Mouse (Mus musculus): ENCODE data around the gene Glo1. TPM values are rescaled to one million over a fixed set of nuclear protein-coding genes. Genes with fewer than 3 reads are reported as not detected.
A peak's percentile ranks its signal among the peaks of the same experiment; 100 is the strongest.

The Glo1 gene
- polyA plus RNA-seq, 1 experiment: 122 TPM

DNA sequence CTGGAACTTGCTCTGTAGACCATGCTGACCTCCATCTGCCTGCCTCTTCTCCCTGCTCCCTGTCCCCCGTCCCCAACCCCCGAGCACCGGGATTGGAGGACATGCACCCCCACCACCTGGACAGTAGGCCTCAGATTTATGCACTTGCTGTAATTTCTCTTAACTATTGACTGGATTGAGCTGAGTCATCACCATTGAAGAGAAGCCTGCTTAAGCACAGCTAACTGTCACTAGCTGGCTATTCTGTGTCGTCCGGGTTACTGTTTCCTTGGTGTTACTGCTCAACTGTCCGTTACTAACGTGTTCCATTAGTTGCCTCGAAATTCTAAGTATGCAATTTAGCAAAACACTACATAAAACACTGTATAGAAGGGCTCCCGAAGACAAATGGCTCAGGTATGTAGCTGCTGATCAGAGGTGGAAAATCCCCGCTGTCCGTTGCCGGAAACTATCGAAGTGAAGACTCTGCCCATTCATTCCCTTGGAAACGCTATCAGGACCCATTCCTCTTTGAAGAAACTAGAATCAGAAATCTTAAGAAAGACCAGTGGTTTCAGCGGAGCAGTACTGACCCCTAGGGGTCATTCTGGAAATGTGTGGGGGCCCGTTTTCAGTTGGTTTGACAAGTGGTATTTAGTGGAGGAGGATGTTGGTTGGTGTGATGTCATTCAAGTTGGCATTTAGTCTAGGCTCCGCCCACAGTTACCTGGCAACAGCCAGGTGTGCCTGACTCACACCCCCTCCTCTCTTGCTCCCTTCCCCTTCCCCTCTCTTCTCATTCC lies 36.1 kb downstream of the Glo1 start:
- Histone ChIP-seq H3K36me3 (ENCODE audit: control insufficient read depth, insufficient read depth) (peaks cover 24% of the 10 kb centered on the region), H3K79me2 (ENCODE audit: control insufficient read depth, insufficient read depth) (no peaks in the 10 kb centered on the region), H3K4me3 (ENCODE audit: insufficient read depth, poor library complexity, severe bottlenecking) (no peak overlapping the region), H3ac (ENCODE audit: control insufficient read depth, insufficient read length, low read depth) (no peak overlapping the region), H3K27me3 (ENCODE audit: control insufficient read depth, insufficient read depth, insufficient read length) (no peaks in the 10 kb centered on the region), H3K79me3 (ENCODE audit: low read depth) (no peaks in the 10 kb centered on the region)
- TF ChIP-seq MAX (IDR thresholded peaks at IDR 0.05) (no peak), CTCF (IDR thresholded peaks at IDR 0.05; ENCODE audit: control insufficient read depth, insufficient read depth, insufficient read length) (peak; percentile 16), MYOG (IDR thresholded peaks at IDR 0.05; ENCODE audit: control insufficient read depth, extremely low read depth, insufficient read length) (no peak), FOSL1 (IDR thresholded peaks at IDR 0.05; ENCODE audit: insufficient read depth, low read length, poor library complexity, severe bottlenecking) (no peak)

DNA sequence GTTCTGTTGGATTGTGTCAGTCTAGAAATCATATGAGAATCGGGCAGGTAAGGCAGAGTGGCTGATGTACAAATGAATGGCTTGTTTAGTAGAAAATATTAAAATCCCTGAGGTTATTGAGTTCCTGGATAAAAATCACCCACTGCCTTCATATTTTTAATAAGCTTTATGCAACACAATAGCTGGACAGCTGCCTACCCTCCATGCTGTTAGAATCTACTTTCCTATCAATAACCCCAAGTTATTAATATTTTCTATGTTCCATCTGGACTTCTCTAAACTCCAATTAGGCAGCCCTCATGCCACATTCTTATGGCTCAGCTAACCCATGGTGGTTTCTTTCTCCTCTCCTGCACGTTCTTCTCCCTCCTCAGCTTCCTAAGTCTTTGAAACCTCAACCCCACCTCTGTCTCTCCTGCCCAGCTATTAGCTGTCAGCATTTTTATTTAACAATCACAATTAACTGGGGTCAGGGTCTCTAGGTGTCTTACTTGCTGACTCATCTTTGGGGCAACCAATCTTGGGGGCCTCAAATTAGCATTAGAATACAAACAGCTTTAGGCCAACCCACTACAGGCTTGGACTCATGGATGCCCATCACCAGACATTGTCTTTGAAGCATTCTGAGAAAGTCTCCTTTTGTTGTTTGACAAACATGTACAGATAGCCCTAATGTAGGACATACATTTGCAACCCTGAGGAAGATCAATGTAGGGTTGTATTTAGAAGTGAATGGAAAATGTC lies 43.2 kb downstream of the Glo1 start:
- TF ChIP-seq USF1 (IDR thresholded peaks at IDR 0.05; ENCODE audit: low read depth): no peak
- TF ChIP-seq MYOD1 (IDR thresholded peaks at IDR 0.05; ENCODE audit: control insufficient read depth, insufficient read length, low read depth): no peak
- TF ChIP-seq CEBPB (IDR thresholded peaks at IDR 0.05; ENCODE audit: low read depth): no peak
- no peak for TF ChIP-seq MYOG (IDR thresholded peaks at IDR 0.05; ENCODE audit: control insufficient read depth, extremely low read depth, insufficient read length)
- no peak for TF ChIP-seq CTCF (IDR thresholded peaks at IDR 0.05; ENCODE audit: control insufficient read depth, insufficient read depth, insufficient read length)
- TF ChIP-seq MAX (IDR thresholded peaks at IDR 0.05): no peak
- TF ChIP-seq FOSL1 (IDR thresholded peaks at IDR 0.05; ENCODE audit: insufficient read depth, low read length, poor library complexity, severe bottlenecking): no peak
- H3ac ChIP-seq (ENCODE audit: control insufficient read depth, insufficient read length, low read depth): no peak overlapping the region
- H3K36me3 ChIP-seq (ENCODE audit: control insufficient read depth, insufficient read depth): no peaks in the 10 kb centered on the region
- H3K79me2 ChIP-seq (ENCODE audit: control insufficient read depth, insufficient read depth): no peaks in the 10 kb centered on the region
- no peaks in the 10 kb centered on the region for H3K27me3 ChIP-seq (ENCODE audit: control insufficient read depth, insufficient read depth, insufficient read length)
- no peak overlapping the region for H3K4me3 ChIP-seq (ENCODE audit: insufficient read depth, poor library complexity, severe bottlenecking)
- no peaks in the 10 kb centered on the region for H3K79me3 ChIP-seq (ENCODE audit: low read depth)

DNA sequence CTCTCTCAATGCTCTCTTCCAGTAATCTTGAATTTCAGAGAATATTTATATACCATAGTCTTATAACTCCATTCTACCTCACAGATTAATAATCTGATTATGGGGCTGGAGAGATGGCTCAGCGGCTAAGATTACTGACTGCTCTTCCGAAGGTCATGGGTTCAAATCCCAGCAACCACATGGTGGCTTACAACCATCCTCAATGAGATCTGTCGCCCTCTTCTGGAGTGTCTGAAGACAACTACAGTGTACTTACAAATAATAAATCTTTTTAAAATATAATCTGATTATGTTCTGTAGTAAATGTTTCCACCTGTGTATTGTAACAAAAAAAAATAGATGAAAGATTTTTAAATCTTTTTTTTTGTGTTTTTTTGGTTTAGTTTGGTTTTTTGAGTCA lies 44.4 kb downstream of the Glo1 start:
- H3K79me3 ChIP-seq (ENCODE audit: low read depth): no peaks in the 10 kb centered on the region
- no peaks in the 10 kb centered on the region for H3K27me3 ChIP-seq (ENCODE audit: control insufficient read depth, insufficient read depth, insufficient read length)
- H3K4me3 ChIP-seq (ENCODE audit: insufficient read depth, poor library complexity, severe bottlenecking): no peak overlapping the region
- no peaks in the 10 kb centered on the region for H3K79me2 ChIP-seq (ENCODE audit: control insufficient read depth, insufficient read depth)
- H3ac ChIP-seq (ENCODE audit: control insufficient read depth, insufficient read length, low read depth): no peak overlapping the region
- TF ChIP-seq CEBPB (IDR thresholded peaks at IDR 0.05; ENCODE audit: low read depth): no peak
- no peak for TF ChIP-seq USF1 (IDR thresholded peaks at IDR 0.05; ENCODE audit: low read depth)
- no peak for TF ChIP-seq MYOG (IDR thresholded peaks at IDR 0.05; ENCODE audit: control insufficient read depth, extremely low read depth, insufficient read length)
- TF ChIP-seq MYOD1 (IDR thresholded peaks at IDR 0.05; ENCODE audit: control insufficient read depth, insufficient read length, low read depth): no peak
- no peak for TF ChIP-seq FOSL1 (IDR thresholded peaks at IDR 0.05; ENCODE audit: insufficient read depth, low read length, poor library complexity, severe bottlenecking)
- no peak for TF ChIP-seq CTCF (IDR thresholded peaks at IDR 0.05; ENCODE audit: control insufficient read depth, insufficient read depth, insufficient read length)
- no peak for TF ChIP-seq MAX (IDR thresholded peaks at IDR 0.05)
- H3K36me3 ChIP-seq (ENCODE audit: control insufficient read depth, insufficient read depth): no peaks in the 10 kb centered on the region

DNA sequence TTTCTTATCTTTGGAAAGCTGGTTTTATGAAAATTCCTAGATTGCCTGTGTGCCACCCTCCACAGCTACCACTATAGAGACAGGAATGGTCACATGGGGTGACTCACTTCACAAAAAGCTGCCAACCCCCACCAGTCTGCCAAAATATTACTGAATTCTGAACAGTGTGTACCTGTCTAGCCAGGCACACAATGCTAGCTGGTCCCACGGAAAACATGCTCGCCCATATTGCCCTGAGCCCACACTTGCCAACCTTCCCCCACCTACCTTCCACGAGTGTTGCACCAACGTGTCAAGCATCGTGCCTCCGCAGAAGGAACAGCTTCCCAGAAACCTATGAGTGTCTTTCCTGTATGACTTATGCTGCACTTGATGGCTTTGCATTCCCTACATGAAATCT lies 45.5 kb downstream of the Glo1 start:
- no peaks in the 10 kb centered on the region for H3K79me2 ChIP-seq (ENCODE audit: control insufficient read depth, insufficient read depth)
- no peaks in the 10 kb centered on the region for H3K36me3 ChIP-seq (ENCODE audit: control insufficient read depth, insufficient read depth)
- H3K27me3 ChIP-seq (ENCODE audit: control insufficient read depth, insufficient read depth, insufficient read length): no peaks in the 10 kb centered on the region
- TF ChIP-seq USF1 (IDR thresholded peaks at IDR 0.05; ENCODE audit: low read depth): peak; percentile 45
- TF ChIP-seq CEBPB (IDR thresholded peaks at IDR 0.05; ENCODE audit: low read depth): no peak
- no peaks in the 10 kb centered on the region for H3K79me3 ChIP-seq (ENCODE audit: low read depth)
- H3ac ChIP-seq (ENCODE audit: control insufficient read depth, insufficient read length, low read depth): no peak overlapping the region
- H3K4me3 ChIP-seq (ENCODE audit: insufficient read depth, poor library complexity, severe bottlenecking): no peak overlapping the region

DNA sequence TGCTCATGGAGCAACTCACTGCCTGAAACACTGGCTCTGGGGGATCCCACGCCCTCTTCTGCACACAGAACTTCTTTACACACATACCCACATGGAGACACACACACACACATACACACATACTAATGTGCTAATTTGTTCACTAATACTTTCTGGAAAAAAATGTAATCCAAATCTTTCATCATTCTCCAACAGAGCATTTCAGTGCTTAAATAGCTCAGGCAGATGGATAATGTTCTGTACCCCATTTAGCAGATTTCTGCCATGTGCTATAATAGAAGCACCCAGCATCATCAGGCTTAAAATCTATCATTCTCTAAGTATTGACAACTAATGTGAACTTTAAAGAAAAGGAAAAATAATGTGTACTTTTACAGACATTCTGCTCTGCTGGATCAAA lies 45.9 kb downstream of the Glo1 start:
- Histone ChIP-seq H3K27me3 (ENCODE audit: control insufficient read depth, insufficient read depth, insufficient read length) (no peaks in the 10 kb centered on the region), H3K36me3 (ENCODE audit: control insufficient read depth, insufficient read depth) (no peaks in the 10 kb centered on the region), H3K4me3 (ENCODE audit: insufficient read depth, poor library complexity, severe bottlenecking) (no peak overlapping the region), H3K79me2 (ENCODE audit: control insufficient read depth, insufficient read depth) (no peaks in the 10 kb centered on the region), H3K79me3 (ENCODE audit: low read depth) (no peaks in the 10 kb centered on the region), H3ac (ENCODE audit: control insufficient read depth, insufficient read length, low read depth) (no peak overlapping the region)
- no peak for TF ChIP-seq FOSL1 (IDR thresholded peaks at IDR 0.05; ENCODE audit: insufficient read depth, low read length, poor library complexity, severe bottlenecking)
- no peak for TF ChIP-seq MAX (IDR thresholded peaks at IDR 0.05)
- no peak for TF ChIP-seq USF1 (IDR thresholded peaks at IDR 0.05; ENCODE audit: low read depth)
- no peak for TF ChIP-seq CEBPB (IDR thresholded peaks at IDR 0.05; ENCODE audit: low read depth)
- TF ChIP-seq CTCF (IDR thresholded peaks at IDR 0.05; ENCODE audit: control insufficient read depth, insufficient read depth, insufficient read length): no peak
- TF ChIP-seq MYOG (IDR thresholded peaks at IDR 0.05; ENCODE audit: control insufficient read depth, extremely low read depth, insufficient read length): no peak
- TF ChIP-seq MYOD1 (IDR thresholded peaks at IDR 0.05; ENCODE audit: control insufficient read depth, insufficient read length, low read depth): no peak

Measured in C2C12 (cell line).